Mouse (Mus musculus) megakaryocyte, embryonic 14.5 days (primary cell): ENCODE measurements at regions not wholly inside any gene's neighbourhood (a gene's known extent, or its start where the extent isn't known, plus 50 kb on each side); places are given as distances from the start of the nearest gene placed in this dataset.

Experiments used
- FLI1 ChIP-seq: IDR thresholded peaks from 2 replicates; pipeline ENCODE4 v1.6.1; 2012; ENCODE audit warnings: low read length, inconsistent platforms, mixed read lengths
- GATA1 ChIP-seq: IDR thresholded peaks from 3 replicates; pipeline ENCODE4 v1.6.1; 2012; ENCODE audit warnings: mixed read lengths, low read length, inconsistent platforms, borderline replicate concordance

- TF ChIP-seq FLI1 (no peak), GATA1 (no peak)
Measured at GRCm38 (mm10) chr8:26833784-26834183, 143.3 kb upstream of the Zfp703 start.
